Mouse (Mus musculus) MEL (cell line): ENCODE measurements around the gene Sphkap. TPM values are rescaled to one million over a fixed set of nuclear protein-coding genes. Genes with fewer than 3 reads are reported as not detected.

Experiments
- DNase-seq: peaks from one replicate; pipeline ENCODE4 v3.0.0; 2011; ENCODE audit warnings: low read depth, low spot score
- H3K27ac ChIP-seq: 2 replicates; pipeline ENCODE4 v1.5.1; 2012; ENCODE audit warnings: low read depth, mild to moderate bottlenecking, control low read depth, low read length, moderate library complexity; ENCODE audit not compliant: control insufficient read depth
- H3K27me3 ChIP-seq, 2 experiments: fragments of 150-350 bp in 1 of 2; sonication (generic) in 1 of 2; 2 replicates each; pipeline ENCODE4 v1.6.1; 2012; ENCODE audit warnings: low read length in 2 of 2, mild to moderate bottlenecking in 2 of 2, improper control_type of control experiment in 1 of 2, moderate library complexity in 1 of 2; ENCODE audit not compliant: insufficient read depth in 2 of 2, control insufficient read depth in 1 of 2
- H3K36me3 ChIP-seq, 2 experiments: 2 replicates each; pipeline ENCODE4 v1.6.1; 2012 to 2014; ENCODE audit warnings: low read length in 2 of 2, improper control_type of control experiment in 1 of 2, inconsistent platforms in 1 of 2, mild to moderate bottlenecking in 1 of 2; ENCODE audit not compliant: insufficient read depth in 2 of 2, control insufficient read depth in 1 of 2
- H3K4me1 ChIP-seq, 2 experiments: fragments of 150-350 bp in 1 of 2; sonication (generic) in 1 of 2; 2 replicates each; pipeline ENCODE4 v1.6.1; 2012; ENCODE audit warnings: low read length in 2 of 2, improper control_type of control experiment in 1 of 2, mild to moderate bottlenecking in 1 of 2; ENCODE audit not compliant: insufficient read depth in 2 of 2, control insufficient read depth in 1 of 2
- H3K4me3 ChIP-seq, 2 experiments: fragments of 150-350 bp in 1 of 2; sonication (generic) in 1 of 2; 2 replicates each; pipeline ENCODE4 v1.5.1; 2012; ENCODE audit warnings: low read depth in 2 of 2, low read length in 2 of 2, mild to moderate bottlenecking in 2 of 2, moderate library complexity in 2 of 2, control low read depth in 1 of 2, improper control_type of control experiment in 1 of 2; ENCODE audit not compliant: control insufficient read depth in 1 of 2, insufficient read depth in 1 of 2
- H3K79me2 ChIP-seq: 2 replicates; pipeline ENCODE4 v1.6.1; 2012; ENCODE audit warnings: mild to moderate bottlenecking, low read length, moderate library complexity; ENCODE audit not compliant: control insufficient read depth, poor library complexity, insufficient read depth
- H3K9ac ChIP-seq: 2 replicates; pipeline ENCODE4 v1.6.1; 2012; ENCODE audit warnings: low read depth, mild to moderate bottlenecking, control low read depth, low read length, moderate library complexity; ENCODE audit not compliant: control insufficient read depth, poor library complexity, severe bottlenecking
- H3K9me3 ChIP-seq: fragments of 150-350 bp; sonication (generic); replicated peaks from 2 replicates; pipeline ENCODE4 v1.6.1; 2012; ENCODE audit warnings: mild to moderate bottlenecking, low read length, improper control_type of control experiment, moderate library complexity; ENCODE audit not compliant: insufficient read depth
- CTCF ChIP-seq, 3 experiments: IDR thresholded peaks in 2 of 3; conservative IDR thresholded peaks in 1 of 3; 2 replicates each; pipeline ENCODE4 v1.5.1; 2011 to 2012; ENCODE audit warnings: low read length in 3 of 3, low read depth in 2 of 3, mild to moderate bottlenecking in 2 of 3, improper control_type of control experiment in 1 of 3, inconsistent platforms in 1 of 3, mixed read lengths in 1 of 3, moderate library complexity in 1 of 3; ENCODE audit not compliant: control insufficient read depth in 1 of 3, insufficient read depth in 1 of 3, poor library complexity in 1 of 3, severe bottlenecking in 1 of 3
- E2F4 ChIP-seq: IDR thresholded peaks from 2 replicates; pipeline ENCODE4 v1.6.1; 2011; ENCODE audit warnings: low read depth, low read length, improper control_type of control experiment, borderline replicate concordance
- ELF1 ChIP-seq: IDR thresholded peaks from 2 replicates; pipeline ENCODE4 v1.6.1; 2014; ENCODE audit warnings: low read depth, mild to moderate bottlenecking, inconsistent platforms, low read length, improper control_type of control experiment, moderate library complexity
- EP300 ChIP-seq, 2 experiments: IDR thresholded peaks; 2 replicates each; pipeline ENCODE4 v1.6.1; 2011; ENCODE audit warnings: improper control_type of control experiment in 2 of 2, low read length in 2 of 2, low read depth in 1 of 2, mild to moderate bottlenecking in 1 of 2
- ETS1 ChIP-seq: IDR thresholded peaks from 2 replicates; pipeline ENCODE4 v1.6.1; 2012; ENCODE audit warnings: low read depth, mild to moderate bottlenecking, inconsistent platforms, low read length, improper control_type of control experiment, moderate library complexity
- GATA1 ChIP-seq: IDR thresholded peaks from 2 replicates; pipeline ENCODE4 v1.6.1; 2011; ENCODE audit warnings: low read depth, low read length, improper control_type of control experiment
- HCFC1 ChIP-seq: IDR thresholded peaks from 2 replicates; pipeline ENCODE4 v1.6.1; 2012; ENCODE audit warnings: low read depth, mild to moderate bottlenecking, inconsistent platforms, low read length, improper control_type of control experiment, moderate library complexity
- JUND ChIP-seq: IDR thresholded peaks from 2 replicates; pipeline ENCODE4 v1.6.1; 2011; ENCODE audit warnings: low read depth, mild to moderate bottlenecking, improper control_type of control experiment, low read length
- MXI1 ChIP-seq: IDR thresholded peaks from 2 replicates; pipeline ENCODE4 v1.6.1; 2011; ENCODE audit warnings: mild to moderate bottlenecking, low read depth, low read length, improper control_type of control experiment
- MYB ChIP-seq: IDR thresholded peaks from 2 replicates; pipeline ENCODE4 v1.6.1; 2011; ENCODE audit warnings: mild to moderate bottlenecking, low read depth, low read length, improper control_type of control experiment
- MYC ChIP-seq: IDR thresholded peaks from 2 replicates; pipeline ENCODE4 v1.6.1; 2011; ENCODE audit warnings: low read depth, mild to moderate bottlenecking, low read length, improper control_type of control experiment, moderate library complexity
- POLR2AphosphoS5 ChIP-seq: IDR thresholded peaks from 2 replicates; pipeline ENCODE4 v1.6.1; 2012; ENCODE audit warnings: low read depth, borderline replicate concordance, mild to moderate bottlenecking, inconsistent platforms, low read length, moderate library complexity, mixed read lengths
- RAD21 ChIP-seq: IDR thresholded peaks from 2 replicates; pipeline ENCODE4 v1.6.1; 2011; ENCODE audit warnings: mild to moderate bottlenecking, low read depth, low read length, improper control_type of control experiment
- SMC3 ChIP-seq: IDR thresholded peaks from 2 replicates; pipeline ENCODE4 v1.6.1; 2011; ENCODE audit warnings: low read depth, low read length, improper control_type of control experiment
- TCF12 ChIP-seq: IDR thresholded peaks from 2 replicates; pipeline ENCODE4 v1.6.1; 2014; ENCODE audit warnings: low read depth, mild to moderate bottlenecking, inconsistent platforms, low read length, improper control_type of control experiment, moderate library complexity
- USF1 ChIP-seq: IDR thresholded peaks from 2 replicates; pipeline ENCODE4 v1.6.1; 2014; ENCODE audit warnings: low read depth, mild to moderate bottlenecking, inconsistent platforms, low read length, improper control_type of control experiment, moderate library complexity
- USF2 ChIP-seq, 2 experiments: IDR thresholded peaks; 2 replicates each; pipeline ENCODE4 v1.6.1; 2011 to 2012; ENCODE audit warnings: improper control_type of control experiment in 2 of 2, low read length in 2 of 2, borderline replicate concordance in 1 of 2, inconsistent platforms in 1 of 2, low read depth in 1 of 2, mild to moderate bottlenecking in 1 of 2; ENCODE audit not compliant: insufficient read depth in 1 of 2
- ZC3H11A ChIP-seq: IDR thresholded peaks from 2 replicates; pipeline ENCODE4 v1.6.1; 2012; ENCODE audit warnings: low read depth, mild to moderate bottlenecking, inconsistent platforms, low read length, improper control_type of control experiment
- ZKSCAN1 ChIP-seq: IDR thresholded peaks from 2 replicates; pipeline ENCODE4 v1.6.1; 2012; ENCODE audit warnings: low read depth, mild to moderate bottlenecking, inconsistent platforms, low read length, improper control_type of control experiment, moderate library complexity
- ZNF384 ChIP-seq: IDR thresholded peaks from 2 replicates; pipeline ENCODE4 v1.6.1; 2012; ENCODE audit warnings: low read depth, mild to moderate bottlenecking, inconsistent platforms, low read length, improper control_type of control experiment
- polyA plus RNA-seq, 2 experiments: library from polyadenylated mRNA; stranded (reverse) in 1 of 2; unstranded in 1 of 2; fragments of >175 nt in 1 of 2; fragments of >200 nt in 1 of 2; gene quantifications; 2 replicates each; pipeline versions ENCODE4 v1.2.1 to v1.2.4; 2012; ENCODE audit warnings: low replicate concordance in 2 of 2, low read depth in 1 of 2; ENCODE audit not compliant: insufficient read length in 2 of 2, insufficient read depth in 1 of 2, missing spikeins in 1 of 2
- total RNA-seq: library from RNA; depleted of rRNA; stranded (reverse); fragments of 300-350 nt; gene quantifications from 2 replicates; pipeline ENCODE4 v1.2.3, GENCODE M21; 2012

Gene Sphkap
- total and polyA plus RNA-seq, 3 experiments = not detected

GRCm38 (mm10) chr1:83377404-83377803, 30.6 kb downstream of the Sphkap start:
- H3K4me1 ChIP-seq = no peaks in the 10 kb centered on the region
- H3K27ac ChIP-seq = no peak overlapping the region
- no peak for DNase-seq
- H3K9me3 ChIP-seq = no peaks in the 10 kb centered on the region
- TF ChIP-seq JUND (no peak), MXI1 (no peak), MYB (no peak), POLR2AphosphoS5 (no peak), ETS1 (no peak), USF2 (IDR thresholded peaks at IDR 0.05; ENCODE audit: borderline replicate concordance in 1 of 2, insufficient read depth in 1 of 2, low read depth in 1 of 2, low read length in 2 of 2) (no peak), CTCF (IDR thresholded peaks at IDR 0.05 in 2 of 3, conservative IDR thresholded peaks at IDR 0.05 in 1 of 3; ENCODE audit: control insufficient read depth in 1 of 3, insufficient read depth in 1 of 3, low read depth in 2 of 3, low read length in 3 of 3, poor library complexity in 1 of 3, severe bottlenecking in 1 of 3) (no peak), TCF12 (no peak), SMC3 (no peak), GATA1 (no peak), ELF1 (no peak), ZKSCAN1 (no peak), HCFC1 (no peak), E2F4 (no peak), MYC (no peak), ZNF384 (no peak)
- no peaks in the 10 kb centered on the region for H3K36me3 ChIP-seq
- no peak overlapping the region for H3K9ac ChIP-seq
- H3K4me3 ChIP-seq = no peak overlapping the region
- H3K79me2 ChIP-seq = no peaks in the 10 kb centered on the region
- H3K27me3 ChIP-seq = no peaks in the 10 kb centered on the region

- no peak overlapping the region for H3K27ac ChIP-seq
- DNase-seq = no peak
- no peaks in the 10 kb centered on the region for H3K36me3 ChIP-seq
- H3K79me2 ChIP-seq = no peaks in the 10 kb centered on the region
- H3K27me3 ChIP-seq = no peaks in the 10 kb centered on the region
- H3K4me3 ChIP-seq = no peak overlapping the region
- no peaks in the 10 kb centered on the region for H3K4me1 ChIP-seq
- TF ChIP-seq MYB = no peak
- no peak for TF ChIP-seq RAD21
- no peak for TF ChIP-seq USF1
- no peak for TF ChIP-seq EP300 (IDR thresholded peaks at IDR 0.05; ENCODE audit: low read depth in 1 of 2, low read length in 2 of 2)
- no peak for TF ChIP-seq ZC3H11A
- no peak for TF ChIP-seq MXI1
- no peak for TF ChIP-seq ZKSCAN1
- H3K9ac ChIP-seq = no peak overlapping the region
- no peaks in the 10 kb centered on the region for H3K9me3 ChIP-seq
Observed at GRCm38 (mm10) chr1:83366456-83366855, 41.5 kb downstream of the Sphkap start.
